Mouse (Mus musculus): ENCODE results near the gene Zfp78. TPM values are rescaled to one million over a fixed set of nuclear protein-coding genes. Genes with fewer than 3 reads are reported as not detected.
A peak's percentile ranks its signal among the peaks of the same experiment; 100 is the strongest.

Zfp78 gene
- polyA plus RNA-seq (2014; fragmentation: Nextera tagmentation; extraction: Ambion mirVana), result 3.4 and 3.5 TPM in 2 replicates

- DNase-seq (ENCODE audit: low spot score) (peak; percentile 91), ATAC-seq (ENCODE audit: low FRiP score) (peak; percentile 84)
- Histone ChIP-seq H3K36me3 (ENCODE audit: control insufficient read depth, insufficient read depth, low read length) (no peaks in the 10 kb centered on the region), H3K4me3 (ENCODE audit: low read depth, low read length) (peak within 1 kb of the TSS; percentile 41), H3K9ac (ENCODE audit: low read depth, low read length) (peak within 1 kb of the TSS; percentile 61), H3K4me2 (replicated peaks; ENCODE audit: low read depth, low read length) (peak within 1 kb of the TSS; percentile 56), H3K27me3 (ENCODE audit: control insufficient read depth, insufficient read depth, low read length) (no peaks in the 10 kb centered on the region), H3K4me1 (replicated peaks; ENCODE audit: control insufficient read depth, insufficient read depth, low read length) (no peaks in the 10 kb centered on the region), H3K27ac (ENCODE audit: low read depth, low read length) (peak within 1 kb of the TSS; percentile 88), H3K9me3 (ENCODE audit: control insufficient read depth, low read length) (no peaks in the 10 kb centered on the region)
- under 1% methylated on average over 23 of the region's 23 CpGs for WGBS
Measured at GRCm38 (mm10) chr7:6363047-6363488, at the start of gene Zfp78. Gene Zfp78, plus strand, starts transcription at chr7:6363280.

- ATAC-seq (ENCODE audit: low FRiP score) (peak; percentile 83), DNase-seq (ENCODE audit: low spot score) (peak; percentile 46)
Measured at GRCm38 (mm10) chr7:6330458-6331232, 32.4 kb upstream of the Zfp78 start.

GRCm38 (mm10) chr7:6331233-6331956, 31.7 kb upstream of the Zfp78 start, which contains the start of gene Zfp583:
Gene Zfp583, minus strand, starts transcription at chr7:6331285.
- no peaks in the 10 kb centered on the region for H3K36me3 ChIP-seq (ENCODE audit: control insufficient read depth, insufficient read depth, low read length)
- H3K4me2 ChIP-seq (replicated peaks; ENCODE audit: low read depth, low read length), result peak within 1 kb of the TSS; percentile 52
- no peaks in the 10 kb centered on the region for H3K9me3 ChIP-seq (ENCODE audit: control insufficient read depth, low read length)
- DNase-seq (ENCODE audit: low spot score) (peak; percentile 89), ATAC-seq (ENCODE audit: low FRiP score) (peak; percentile 96)
- H3K9ac ChIP-seq (ENCODE audit: low read depth, low read length), result peak within 1 kb of the TSS; percentile 72
- no peaks in the 10 kb centered on the region for H3K27me3 ChIP-seq (ENCODE audit: control insufficient read depth, insufficient read depth, low read length)
- peak within 1 kb of the TSS; percentile 51 for H3K4me3 ChIP-seq (ENCODE audit: low read depth, low read length)
- 6% methylated on average over 31 of the region's 31 CpGs for WGBS
- peak within 1 kb of the TSS; percentile 78 for H3K27ac ChIP-seq (ENCODE audit: low read depth, low read length)
- 0 out of 2 replicates have a peak, but pooled peaks cover 2% of the 10 kb centered on the region for H3K4me1 ChIP-seq (replicated peaks; ENCODE audit: control insufficient read depth, insufficient read depth, low read length)

More at GRCm38 (mm10) chr7:6330458-6331232, 32.4 kb upstream of the Zfp78 start:
- peak overlapping the region; percentile 51 for H3K4me3 ChIP-seq (ENCODE audit: low read depth, low read length)
- H3K27me3 ChIP-seq (ENCODE audit: control insufficient read depth, insufficient read depth, low read length), result no peaks in the 10 kb centered on the region
- no peaks in the 10 kb centered on the region for H3K36me3 ChIP-seq (ENCODE audit: control insufficient read depth, insufficient read depth, low read length)
- peak overlapping the region; percentile 78 for H3K27ac ChIP-seq (ENCODE audit: low read depth, low read length)
- WGBS, result 18% methylated on average over 23 of the region's 23 CpGs
- peak overlapping the region; percentile 52 for H3K4me2 ChIP-seq (replicated peaks; ENCODE audit: low read depth, low read length)
- H3K4me1 ChIP-seq (replicated peaks; ENCODE audit: control insufficient read depth, insufficient read depth, low read length), result 0 out of 2 replicates have a peak, but pooled peaks cover 2% of the 10 kb centered on the region
- peak overlapping the region; percentile 72 for H3K9ac ChIP-seq (ENCODE audit: low read depth, low read length)
- H3K9me3 ChIP-seq (ENCODE audit: control insufficient read depth, low read length), result no peaks in the 10 kb centered on the region

- no peak overlapping the region for H3K4me2 ChIP-seq (replicated peaks; ENCODE audit: low read depth, low read length)
- 86% methylated on average over 5 of the region's 5 CpGs for WGBS
- no peaks in the 10 kb centered on the region for H3K4me1 ChIP-seq (replicated peaks; ENCODE audit: control insufficient read depth, insufficient read depth, low read length)
- no peaks in the 10 kb centered on the region for H3K36me3 ChIP-seq (ENCODE audit: control insufficient read depth, insufficient read depth, low read length)
- H3K4me3 ChIP-seq (ENCODE audit: low read depth, low read length), result no peak overlapping the region
- H3K9ac ChIP-seq (ENCODE audit: low read depth, low read length), result no peak overlapping the region
- H3K9me3 ChIP-seq (ENCODE audit: control insufficient read depth, low read length), result no peaks in the 10 kb centered on the region
- ATAC-seq (ENCODE audit: low FRiP score), result no peak
- DNase-seq (ENCODE audit: low spot score), result no peak
- no peak overlapping the region for H3K27ac ChIP-seq (ENCODE audit: low read depth, low read length)
- H3K27me3 ChIP-seq (ENCODE audit: control insufficient read depth, insufficient read depth, low read length), result no peaks in the 10 kb centered on the region
Measured at GRCm38 (mm10) chr7:6339865-6340264, 23.2 kb upstream of the Zfp78 start.

GRCm38 (mm10) chr7:6343501-6344071, 19.5 kb upstream of the Zfp78 start, which contains the start of gene Gm3854:
Gene Gm3854, plus strand, starts transcription at chr7:6343759.
- Histone ChIP-seq H3K27ac (ENCODE audit: low read depth, low read length) (no peak within 1 kb of the TSS), H3K36me3 (ENCODE audit: control insufficient read depth, insufficient read depth, low read length) (no peaks in the 10 kb centered on the region), H3K4me2 (replicated peaks; ENCODE audit: low read depth, low read length) (peak within 1 kb of the TSS; percentile 38), H3K27me3 (ENCODE audit: control insufficient read depth, insufficient read depth, low read length) (no peaks in the 10 kb centered on the region), H3K4me1 (replicated peaks; ENCODE audit: control insufficient read depth, insufficient read depth, low read length) (no peaks in the 10 kb centered on the region), H3K9ac (ENCODE audit: low read depth, low read length) (peak within 1 kb of the TSS; percentile 63), H3K9me3 (ENCODE audit: control insufficient read depth, low read length) (no peaks in the 10 kb centered on the region), H3K4me3 (ENCODE audit: low read depth, low read length) (peak within 1 kb of the TSS; percentile 62)
- under 1% methylated on average over 26 of the region's 26 CpGs for WGBS
- DNase-seq (ENCODE audit: low spot score) (peak; percentile 84), ATAC-seq (ENCODE audit: low FRiP score) (peak; percentile 93)

GRCm38 (mm10) chr7:6344124-6344523, 19.0 kb upstream of the Zfp78 start:
- Histone ChIP-seq H3K36me3 (ENCODE audit: control insufficient read depth, insufficient read depth, low read length) (no peaks in the 10 kb centered on the region), H3K27me3 (ENCODE audit: control insufficient read depth, insufficient read depth, low read length) (no peaks in the 10 kb centered on the region), H3K4me2 (replicated peaks; ENCODE audit: low read depth, low read length) (peak overlapping the region; percentile 38), H3K4me3 (ENCODE audit: low read depth, low read length) (peak overlapping the region; percentile 62), H3K27ac (ENCODE audit: low read depth, low read length) (no peak overlapping the region), H3K9ac (ENCODE audit: low read depth, low read length) (no peak overlapping the region), H3K4me1 (replicated peaks; ENCODE audit: control insufficient read depth, insufficient read depth, low read length) (no peaks in the 10 kb centered on the region), H3K9me3 (ENCODE audit: control insufficient read depth, low read length) (no peaks in the 10 kb centered on the region)
- peak; percentile 44 for ATAC-seq (ENCODE audit: low FRiP score)
- 34% methylated on average over 10 of the region's 10 CpGs for WGBS
- DNase-seq (ENCODE audit: low spot score), result no peak

- 64% methylated on average over 2 of the region's 2 CpGs for WGBS
Measured at GRCm38 (mm10) chr7:6358121-6358520, 5.0 kb upstream of the Zfp78 start.

GRCm38 (mm10) chr7:6358937-6359590, 4.0 kb upstream of the Zfp78 start:
- ATAC-seq (ENCODE audit: low FRiP score) (no peak), DNase-seq (ENCODE audit: low spot score) (peak; percentile 85)
- WGBS, result 57% methylated on average over 10 of the region's 10 CpGs

More at GRCm38 (mm10) chr7:6358121-6358520, 5.0 kb upstream of the Zfp78 start:
- no peak overlapping the region for H3K4me3 ChIP-seq (ENCODE audit: low read depth, low read length)
- no peaks in the 10 kb centered on the region for H3K4me1 ChIP-seq (replicated peaks; ENCODE audit: control insufficient read depth, insufficient read depth, low read length)
- H3K36me3 ChIP-seq (ENCODE audit: control insufficient read depth, insufficient read depth, low read length), result no peaks in the 10 kb centered on the region
- no peak overlapping the region for H3K9ac ChIP-seq (ENCODE audit: low read depth, low read length)
- ATAC-seq (ENCODE audit: low FRiP score) (no peak), DNase-seq (ENCODE audit: low spot score) (no peak)
- H3K9me3 ChIP-seq (ENCODE audit: control insufficient read depth, low read length), result no peaks in the 10 kb centered on the region
- H3K4me2 ChIP-seq (replicated peaks; ENCODE audit: low read depth, low read length), result no peak overlapping the region
- H3K27ac ChIP-seq (ENCODE audit: low read depth, low read length), result no peak overlapping the region
- no peaks in the 10 kb centered on the region for H3K27me3 ChIP-seq (ENCODE audit: control insufficient read depth, insufficient read depth, low read length)

More at GRCm38 (mm10) chr7:6358937-6359590, 4.0 kb upstream of the Zfp78 start:
- no peak overlapping the region for H3K27ac ChIP-seq (ENCODE audit: low read depth, low read length)
- H3K4me3 ChIP-seq (ENCODE audit: low read depth, low read length), result no peak overlapping the region
- H3K4me1 ChIP-seq (replicated peaks; ENCODE audit: control insufficient read depth, insufficient read depth, low read length), result no peaks in the 10 kb centered on the region
- no peak overlapping the region for H3K4me2 ChIP-seq (replicated peaks; ENCODE audit: low read depth, low read length)
- H3K36me3 ChIP-seq (ENCODE audit: control insufficient read depth, insufficient read depth, low read length), result no peaks in the 10 kb centered on the region
- H3K27me3 ChIP-seq (ENCODE audit: control insufficient read depth, insufficient read depth, low read length), result no peaks in the 10 kb centered on the region
- no peaks in the 10 kb centered on the region for H3K9me3 ChIP-seq (ENCODE audit: control insufficient read depth, low read length)
- H3K9ac ChIP-seq (ENCODE audit: low read depth, low read length), result no peak overlapping the region

All from hindbrain, embryonic 11.5 days (tissue).